7 mouse cellular contexts compared by ENCODE assay signal in genomic region chrX:12133178-12133835, GRCm38 (mm10). TPM values are rescaled to one million over a fixed set of nuclear protein-coding genes. Genes with fewer than 3 reads are reported as not detected.
A peak's percentile ranks its signal among the peaks of the same experiment; 100 is the strongest.
DNase-seq lines count a peak whose midpoint lies in the region; ATAC-seq and TF ChIP-seq lines count a peak whose summit lies in the region.

No protein-coding gene starts in this region.

- TF ChIP-seq POLR2A in spleen, adult 2 months (IDR thresholded peaks at IDR 0.05; ENCODE audit: low read depth, low read length) = no peak

- peak; percentile 57 for ATAC-seq in lung, embryonic 15.5 days (ENCODE audit: borderline replicate concordance, extremely low read depth, low FRiP score, low TSS enrichment)

- H3K9me3 ChIP-seq in E14TG2a.4 (ENCODE audit: low read length) = no peaks in the 10 kb centered on the region
- no peaks in the 10 kb centered on the region for H3K9me3 ChIP-seq in lung, embryonic 15.5 days

- WGBS in lung, embryonic 15.5 days = under 1% methylated on average over 27 of the region's 49 CpGs
- WGBS in spleen, adult 2 months = 7% methylated on average over 47 of the region's 49 CpGs

- peak; percentile 85 for DNase-seq in NIH3T3 (ENCODE audit: low read depth)
- DNase-seq in gastrocnemius, adult 18-20 months (ENCODE audit: low spot score) = peak; percentile 69
- DNase-seq in induced T-regulatory cell, adult 2 months (ENCODE audit: low read depth) = peak; percentile 53
- DNase-seq in spleen, adult 2 months (ENCODE audit: low read depth in 1 of 2, low spot score in 2 of 2) = peak in 1 of 2 experiments; percentile 24
- DNase-seq in cerebellum, adult 9-10 months = no peak

- H3K4me2 ChIP-seq in lung, embryonic 15.5 days = peak overlapping the region; percentile 86

- TF ChIP-seq CTCF in E14TG2a.4 (conservative IDR thresholded peaks at IDR 0.05; ENCODE audit: low read length) = no peak
- no peak; the same call in 1 of the 2 replicates for TF ChIP-seq CTCF in spleen, adult 2 months (IDR thresholded peaks at IDR 0.05; ENCODE audit: extremely low read depth, insufficient read depth, insufficient read length, insufficient replicate concordance)

- no peaks in the 10 kb centered on the region for H3K36me3 ChIP-seq in E14TG2a.4 (ENCODE audit: insufficient read depth, low read length)
- no peaks in the 10 kb centered on the region for H3K36me3 ChIP-seq in lung, embryonic 15.5 days
- H3K36me3 ChIP-seq in spleen, adult 2 months (ENCODE audit: control insufficient read depth, insufficient read depth, low read length) = no peaks in the 10 kb centered on the region

- H3K27me3 ChIP-seq in E14TG2a.4 (ENCODE audit: insufficient read depth, low read length) = peaks cover 85% of the 10 kb centered on the region
- peaks cover 86% of the 10 kb centered on the region for H3K27me3 ChIP-seq in lung, embryonic 15.5 days
- no peaks in the 10 kb centered on the region for H3K27me3 ChIP-seq in spleen, adult 2 months (ENCODE audit: control insufficient read depth, insufficient read depth, low read length)

- peaks cover 61% of the 10 kb centered on the region for H3K4me1 ChIP-seq in E14TG2a.4 (replicated peaks; ENCODE audit: low read depth, low read length)
- peaks cover 56% of the 10 kb centered on the region for H3K4me1 ChIP-seq in lung, embryonic 15.5 days
- H3K4me1 ChIP-seq in spleen, adult 2 months (ENCODE audit: control insufficient read depth, insufficient read depth, insufficient read length) = peaks cover 21% of the 10 kb centered on the region

- H3K27ac ChIP-seq in lung, embryonic 15.5 days = peak overlapping the region; percentile 86
- H3K27ac ChIP-seq in spleen, adult 2 months (ENCODE audit: insufficient read depth, low read length) = peak overlapping the region; percentile 95

- H3K4me3 ChIP-seq in E14TG2a.4 (replicated peaks; ENCODE audit: low read length) = peak overlapping the region; percentile 45; the same call in 1 of the 2 replicates
- H3K4me3 ChIP-seq in lung, embryonic 15.5 days = peak overlapping the region; percentile 26
- peak overlapping the region; percentile 52 for H3K4me3 ChIP-seq in spleen, adult 2 months (ENCODE audit: extremely low read depth, insufficient read depth, insufficient read length)

- peak overlapping the region; percentile 16; the same call in 1 of the 2 replicates for H3K9ac ChIP-seq in lung, embryonic 15.5 days

RNA-seq across cellular contexts. Expression of gene Bcor, which starts 26.8 kb away (rescaled TPM):
- 10 to 100 TPM; 13.4 to 18.4 TPM for total RNA-seq in gastrocnemius, adult 18-20 months (2021)
- polyA plus RNA-seq in lung, embryonic 15.5 days (2015; fragmentation: Nextera tagmentation; extraction: Ambion mirVana) = 20.1 and 20.8 TPM in 2 replicates
- 12.8 and 15.6 TPM in 2 replicates for polyA plus RNA-seq in spleen, adult 2 months (2012; rRNA removed)
